Mouse (Mus musculus) CH12.LX (cell line): ENCODE data around the gene Tef.

Experiments
- BHLHE40 ChIP-seq: IDR thresholded peaks from 2 replicates; pipeline ENCODE4 v1.6.1; 2011; ENCODE audit warnings: mild to moderate bottlenecking, low read depth, low read length, improper control_type of control experiment
- CTCF ChIP-seq, 2 experiments: IDR thresholded peaks in 1 of 2; conservative IDR thresholded peaks in 1 of 2; 2 replicates each; pipeline ENCODE4 v1.5.1; 2011 to 2012; ENCODE audit warnings: low read depth in 2 of 2, low read length in 2 of 2, improper control_type of control experiment in 1 of 2, inconsistent platforms in 1 of 2, mild to moderate bottlenecking in 1 of 2, moderate library complexity in 1 of 2
- EP300 ChIP-seq: IDR thresholded peaks from 2 replicates; pipeline ENCODE4 v1.6.1; 2011; ENCODE audit warnings: low read length, improper control_type of control experiment
- KAT2A ChIP-seq: IDR thresholded peaks from 2 replicates; pipeline ENCODE4 v1.6.1; 2012; ENCODE audit warnings: low read length, improper control_type of control experiment, inconsistent platforms; ENCODE audit not compliant: insufficient replicate concordance
- MAX ChIP-seq: IDR thresholded peaks from 2 replicates; pipeline ENCODE4 v1.6.1; 2011; ENCODE audit warnings: low read length, improper control_type of control experiment
- MYC ChIP-seq: IDR thresholded peaks from 2 replicates; pipeline ENCODE4 v1.6.1; 2011; ENCODE audit warnings: low read depth, mild to moderate bottlenecking, improper control_type of control experiment, low read length
- POLR2A ChIP-seq: IDR thresholded peaks from 2 replicates; pipeline ENCODE4 v1.6.1; 2011; ENCODE audit warnings: low read depth, mild to moderate bottlenecking, improper control_type of control experiment, low read length
- SMC3 ChIP-seq: IDR thresholded peaks from 2 replicates; pipeline ENCODE4 v1.6.1; 2011; ENCODE audit warnings: low read depth, low read length, improper control_type of control experiment
- ZC3H11A ChIP-seq: IDR thresholded peaks from 2 replicates; pipeline ENCODE4 v1.6.1; 2012; ENCODE audit warnings: low read depth, mild to moderate bottlenecking, inconsistent platforms, low read length, improper control_type of control experiment

DNA sequence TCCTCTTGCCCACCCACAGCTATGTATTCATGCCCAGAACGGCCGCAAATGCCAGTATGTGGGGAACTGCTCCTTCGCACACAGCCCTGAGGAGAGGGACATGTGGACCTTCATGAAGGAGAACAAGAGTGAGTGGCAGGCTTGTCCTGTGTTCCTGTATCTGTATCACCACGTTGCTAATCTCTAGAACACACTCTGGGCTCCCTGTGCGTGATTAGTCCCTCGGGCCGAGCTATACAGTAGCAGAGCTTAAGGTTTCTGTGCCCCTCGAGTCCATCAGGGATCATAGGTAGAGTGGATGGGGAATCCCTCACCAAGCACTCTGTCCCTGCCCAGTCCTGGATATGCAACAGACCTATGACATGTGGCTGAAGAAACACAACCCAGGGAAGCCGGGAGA is 9.8 kb upstream of the Tef start:
- TF ChIP-seq CTCF (conservative IDR thresholded peaks at IDR 0.05 in 1 of 2, IDR thresholded peaks at IDR 0.05 in 1 of 2; ENCODE audit: low read depth in 2 of 2, low read length in 2 of 2): no peak
- no peak for TF ChIP-seq KAT2A
- TF ChIP-seq POLR2A: no peak
- TF ChIP-seq BHLHE40: no peak
- TF ChIP-seq MYC: no peak
- no peak for TF ChIP-seq MAX
- no peak for TF ChIP-seq ZC3H11A
- TF ChIP-seq SMC3: no peak
- no peak for TF ChIP-seq EP300
